Mouse (Mus musculus) thymus, adult 2 months (tissue): ENCODE results near the gene Gpr39. TPM values are rescaled to one million over a fixed set of nuclear protein-coding genes. Genes with fewer than 3 reads are reported as not detected.
"Not testable (repeated sequence)": the region's sequence is repeated elsewhere in the genome, so short reads cannot be mapped to it uniquely, and the experiment has no call there.

Experiments used
- DNase-seq: peaks from one replicate; pipeline ENCODE4 v3.0.0; 2021
- H3K27ac ChIP-seq: fragments of 200-500 bp; 2 replicates; pipeline ENCODE4 v1.5.1; 2012; ENCODE audit warnings: low read length, control low read depth; ENCODE audit not compliant: control insufficient read depth, insufficient read depth
- H3K27me3 ChIP-seq: fragments of 200-500 bp; 2 replicates; pipeline ENCODE4 v1.6.1; 2012; ENCODE audit warnings: mild to moderate bottlenecking, low read length, moderate library complexity, mixed read lengths; ENCODE audit not compliant: control insufficient read depth, insufficient read depth
- H3K36me3 ChIP-seq: fragments of 200-500 bp; 2 replicates; pipeline ENCODE4 v1.6.1; 2012; ENCODE audit warnings: mild to moderate bottlenecking, low read length, moderate library complexity; ENCODE audit not compliant: control insufficient read depth, insufficient read depth
- H3K4me1 ChIP-seq: fragments of 200-500 bp; replicated peaks from 2 replicates; pipeline ENCODE4 v1.6.1; 2012; ENCODE audit warnings: low read length; ENCODE audit not compliant: control insufficient read depth, insufficient read depth
- H3K4me3 ChIP-seq: fragments of 200-500 bp; 2 replicates; pipeline ENCODE4 v1.5.1; 2012; ENCODE audit warnings: mild to moderate bottlenecking, low read length, control low read depth, moderate library complexity; ENCODE audit not compliant: control insufficient read depth, insufficient read depth
- CTCF ChIP-seq: fragments of 200-500 bp; IDR thresholded peaks from 2 replicates; pipeline ENCODE4 v1.5.1; 2012; ENCODE audit warnings: mild to moderate bottlenecking, control low read depth, low read length, moderate library complexity, borderline replicate concordance; ENCODE audit not compliant: control insufficient read depth, poor library complexity, insufficient read depth; ENCODE audit errors: extremely low read depth
- POLR2A ChIP-seq: fragments of 200-500 bp; IDR thresholded peaks from 2 replicates; pipeline ENCODE4 v1.6.1; 2012; ENCODE audit warnings: mild to moderate bottlenecking, low read length, control low read depth, moderate library complexity; ENCODE audit not compliant: control insufficient read depth, poor library complexity, insufficient read depth; ENCODE audit errors: extremely low read depth
- WGBS: fragments of 180-500 bp; shearing (Covaris S2); methylation state at CpG from one replicate; pipeline ENCODE4 v1.1.7; 2018; 5-methylcytosine and 5-hydroxymethylcytosine counted together
- polyA plus RNA-seq: library from polyadenylated mRNA; depleted of rRNA; stranded (reverse); fragments of >200 nt; gene quantifications from 2 replicates; pipeline ENCODE4 v1.2.3, GENCODE M21; 2012; rRNA removed

Gene Gpr39
- polyA plus RNA-seq, result 0.20 and 0.57 TPM in 2 replicates

- no peak for DNase-seq
- WGBS, result 26% methylated on average over 15 of the region's 15 CpGs
- Histone ChIP-seq H3K4me1 (no peaks in the 10 kb centered on the region), H3K27me3 (no peaks in the 10 kb centered on the region), H3K4me3 (no peak within 1 kb of the TSS), H3K27ac (no peak within 1 kb of the TSS), H3K36me3 (no peaks in the 10 kb centered on the region)
- TF ChIP-seq POLR2A, result no peak
- TF ChIP-seq CTCF, result no peak
Observed at GRCm38 (mm10) chr1:125676790-125677273, at the start of gene Gpr39. TSS of gene Gpr39 (plus strand) at chr1:125676995.

GRCm38 (mm10) chr1:125639501-125640253, 37.1 kb upstream of the Gpr39 start:
- no peaks in the 10 kb centered on the region for H3K4me1 ChIP-seq
- H3K27me3 ChIP-seq, result no peaks in the 10 kb centered on the region
- no peak overlapping the region for H3K4me3 ChIP-seq
- TF ChIP-seq CTCF (no peak), POLR2A (no peak)
- H3K36me3 ChIP-seq, result no peaks in the 10 kb centered on the region
- DNase-seq, result no peak
- WGBS, result 97% methylated on average over 8 of the region's 8 CpGs
- no peak overlapping the region for H3K27ac ChIP-seq

GRCm38 (mm10) chr1:125643643-125644042, 33.2 kb upstream of the Gpr39 start:
- DNase-seq, result no peak
- no peaks in the 10 kb centered on the region for H3K4me1 ChIP-seq

GRCm38 (mm10) chr1:125646816-125647215, 30.0 kb upstream of the Gpr39 start:
- H3K4me3 ChIP-seq, H3K36me3 ChIP-seq, H3K4me1 ChIP-seq, H3K27me3 ChIP-seq, H3K27ac ChIP-seq, DNase-seq: not testable (repeated sequence)
- 93% methylated on average over 2 of the region's 2 CpGs for WGBS

More at GRCm38 (mm10) chr1:125643643-125644042, 33.2 kb upstream of the Gpr39 start:
- Histone ChIP-seq H3K36me3 (no peaks in the 10 kb centered on the region), H3K27me3 (no peaks in the 10 kb centered on the region), H3K27ac (no peak overlapping the region), H3K4me3 (no peak overlapping the region)
- TF ChIP-seq CTCF (no peak), POLR2A (no peak)
- 47% methylated on average over 1 of the region's 1 CpGs for WGBS

- Histone ChIP-seq H3K27ac (no peak overlapping the region), H3K27me3 (no peaks in the 10 kb centered on the region), H3K4me3 (no peak overlapping the region), H3K4me1 (no peaks in the 10 kb centered on the region), H3K36me3 (no peaks in the 10 kb centered on the region)
- TF ChIP-seq POLR2A (no peak), CTCF (no peak)
- DNase-seq, result no peak
- WGBS, result 92% methylated on average over 4 of the region's 4 CpGs
Observed at GRCm38 (mm10) chr1:125648011-125648410, 28.8 kb upstream of the Gpr39 start.

GRCm38 (mm10) chr1:125649056-125649455, 27.7 kb upstream of the Gpr39 start:
- 97% methylated on average over 3 of the region's 3 CpGs for WGBS
- DNase-seq, result no peak
- Histone ChIP-seq H3K4me1 (no peaks in the 10 kb centered on the region), H3K4me3 (no peak overlapping the region), H3K36me3 (no peaks in the 10 kb centered on the region), H3K27me3 (no peaks in the 10 kb centered on the region), H3K27ac (no peak overlapping the region)
- TF ChIP-seq POLR2A, result no peak

- Histone ChIP-seq H3K27me3 (no peaks in the 10 kb centered on the region), H3K36me3 (no peaks in the 10 kb centered on the region), H3K4me3 (no peak overlapping the region), H3K27ac (no peak overlapping the region), H3K4me1 (no peaks in the 10 kb centered on the region)
- no peak for DNase-seq
- TF ChIP-seq POLR2A, result no peak
- no peak for TF ChIP-seq CTCF
- 82% methylated on average over 1 of the region's 1 CpGs for WGBS
Observed at GRCm38 (mm10) chr1:125652836-125653594, 23.8 kb upstream of the Gpr39 start.
